Mouse (Mus musculus): Measurements from ENCODE around the gene Zfp648.

DNA sequence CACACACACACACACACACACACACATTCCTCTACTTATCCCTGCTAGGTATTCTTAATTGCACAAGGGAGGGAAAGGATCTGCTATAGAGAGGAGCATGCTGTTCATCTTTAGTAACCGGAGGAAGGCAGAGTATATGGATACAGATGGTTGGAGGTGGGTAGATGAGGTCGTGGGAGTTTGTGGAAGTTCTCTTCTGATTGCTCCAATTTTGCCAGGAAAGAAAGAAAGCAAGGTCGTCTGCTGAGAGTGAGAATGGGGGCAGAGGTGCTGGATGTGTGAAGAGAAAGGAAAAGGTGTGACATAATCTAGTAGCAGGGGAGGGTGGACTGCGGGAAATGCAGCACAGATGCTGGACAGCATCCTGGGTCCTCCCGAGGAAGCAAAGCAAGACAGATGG, 51.8 kb downstream of the Zfp648 start:
- no peak for TF ChIP-seq POLR2A (IDR thresholded peaks at IDR 0.05; ENCODE audit: insufficient read length, low read depth)
- TF ChIP-seq E2F4 (IDR thresholded peaks at IDR 0.05; ENCODE audit: insufficient read depth): no peak
- TF ChIP-seq USF1 (IDR thresholded peaks at IDR 0.05; ENCODE audit: low read depth): no peak
- no peak for TF ChIP-seq TCF12 (IDR thresholded peaks at IDR 0.05; ENCODE audit: insufficient read depth, poor library complexity, severe bottlenecking)
- TF ChIP-seq TCF3 (IDR thresholded peaks at IDR 0.05; ENCODE audit: insufficient read length, low read depth): no peak
- TF ChIP-seq MAX (IDR thresholded peaks at IDR 0.05; ENCODE audit: low read depth): no peak
- TF ChIP-seq POLR2AphosphoS2 (IDR thresholded peaks at IDR 0.05; ENCODE audit: insufficient read length, low read depth): no peak
- TF ChIP-seq CEBPB (IDR thresholded peaks at IDR 0.05; ENCODE audit: insufficient read depth, poor library complexity, severe bottlenecking): no peak
- no peak for TF ChIP-seq SRF (IDR thresholded peaks at IDR 0.05; ENCODE audit: control insufficient read depth, insufficient read length, low read depth)
- no peak for TF ChIP-seq MYOD1 (IDR thresholded peaks at IDR 0.05; ENCODE audit: control insufficient read depth in 1 of 3, insufficient read length in 2 of 3, low read depth in 2 of 3)

All from myocyte (in vitro differentiated cells).